Mouse (Mus musculus): ENCODE data around the gene Rdh16.
"Not testable (repeated sequence)": the region's sequence is repeated elsewhere in the genome, so short reads cannot be mapped to it uniquely, and the experiment has no call there.

Gene Rdh16

DNA sequence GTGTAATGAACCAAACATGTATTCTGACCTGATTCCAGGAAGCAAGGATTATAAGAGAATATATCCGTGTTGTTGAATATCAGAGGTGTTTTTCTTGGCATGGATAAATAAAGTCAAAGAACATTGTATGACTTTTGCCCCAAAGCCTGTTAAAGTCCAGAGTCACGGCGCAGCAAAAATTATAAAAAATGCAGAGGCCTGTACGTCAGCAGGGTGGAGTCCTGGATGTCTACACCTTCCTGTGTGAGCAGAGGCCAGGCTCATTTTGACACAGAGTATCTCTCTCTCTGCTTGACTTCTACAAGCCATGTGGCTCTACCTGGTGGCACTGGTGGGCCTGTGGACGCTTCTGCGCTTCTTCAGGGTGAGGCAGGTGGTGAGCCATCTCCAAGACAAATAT lies at the start of gene Rdh16:
Rdh16 (plus strand) TSS at position 262 of the 400 bp plus-strand sequence.
- no peak for DNase-seq (ENCODE audit: low spot score)

DNA sequence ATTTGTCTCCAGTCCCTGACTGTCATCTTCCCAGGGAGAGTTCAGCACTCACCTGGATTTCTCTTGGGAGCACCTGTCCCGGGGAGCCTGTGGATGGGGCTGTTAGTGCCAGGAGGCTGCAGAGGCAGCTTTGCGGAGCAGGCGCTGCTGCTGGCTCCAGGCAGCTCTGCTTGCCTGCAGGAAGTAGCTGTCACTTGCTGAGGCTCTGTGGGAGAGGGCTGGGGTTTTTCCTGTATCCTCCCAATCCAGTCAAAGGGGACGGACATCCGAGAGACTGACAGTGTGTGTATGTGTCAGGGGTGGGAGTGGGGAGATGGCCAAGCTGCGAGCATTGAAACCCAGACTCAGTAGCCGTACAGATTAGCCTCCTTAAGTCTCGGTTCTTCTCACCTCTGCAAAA lies 49.4 kb upstream of the Rdh16 start, which contains the start of gene Gpr182:
Gpr182 (minus strand) TSS at position 185 of the 400 bp plus-strand sequence.
- DNase-seq (ENCODE audit: low spot score), result no peak

DNA sequence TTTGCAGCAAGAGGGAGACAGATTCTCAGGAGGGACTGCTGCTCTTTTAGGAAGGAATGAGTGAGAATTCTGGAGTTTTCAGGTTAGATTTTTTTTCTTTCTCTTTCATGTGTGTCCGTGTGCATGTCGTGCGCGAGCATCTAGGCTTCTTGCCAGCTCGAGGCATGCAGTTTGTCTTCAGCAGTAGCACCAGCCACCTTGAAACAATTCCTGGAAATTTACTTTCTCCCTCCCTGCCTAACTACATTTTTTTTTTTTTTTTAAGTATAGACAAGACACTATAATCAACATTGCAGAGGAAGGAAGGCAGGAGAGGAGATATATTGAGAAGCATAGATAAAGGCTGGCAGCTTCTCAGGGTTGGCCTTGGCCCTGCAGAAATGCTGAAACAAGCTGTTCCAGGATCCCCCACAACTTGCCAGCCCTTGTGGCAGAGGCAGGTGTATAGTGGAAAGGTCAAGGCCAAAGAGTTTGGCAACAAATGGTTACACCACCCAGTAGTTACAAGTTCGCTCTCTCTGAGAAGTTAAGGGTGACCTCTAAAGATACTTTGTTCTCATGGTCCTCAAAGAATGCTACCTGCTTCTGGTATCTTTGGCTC lies 46.3 kb upstream of the Rdh16 start:
- peak; percentile 86 for DNase-seq (ENCODE audit: low spot score)

DNA sequence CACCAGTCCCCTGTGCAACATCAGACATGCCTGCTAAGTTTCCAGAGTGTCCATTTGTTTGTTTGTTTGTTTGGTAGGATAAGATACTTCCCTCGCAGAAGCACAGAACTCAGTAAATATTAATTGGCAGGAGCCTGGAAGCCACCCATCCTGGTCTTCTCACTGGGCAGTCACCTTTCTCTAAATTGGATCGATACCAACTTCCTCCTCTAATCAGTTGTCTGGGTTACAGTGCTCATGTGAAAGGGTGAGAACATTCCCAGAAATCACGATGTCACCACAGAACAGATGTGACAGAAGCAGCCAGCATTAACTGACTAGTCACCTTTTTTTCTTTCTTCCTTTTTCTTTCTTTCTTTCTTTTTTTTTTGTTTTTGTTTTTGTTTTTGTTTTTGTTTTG lies 45.7 kb upstream of the Rdh16 start:
- no peak for DNase-seq (ENCODE audit: low spot score)

DNA sequence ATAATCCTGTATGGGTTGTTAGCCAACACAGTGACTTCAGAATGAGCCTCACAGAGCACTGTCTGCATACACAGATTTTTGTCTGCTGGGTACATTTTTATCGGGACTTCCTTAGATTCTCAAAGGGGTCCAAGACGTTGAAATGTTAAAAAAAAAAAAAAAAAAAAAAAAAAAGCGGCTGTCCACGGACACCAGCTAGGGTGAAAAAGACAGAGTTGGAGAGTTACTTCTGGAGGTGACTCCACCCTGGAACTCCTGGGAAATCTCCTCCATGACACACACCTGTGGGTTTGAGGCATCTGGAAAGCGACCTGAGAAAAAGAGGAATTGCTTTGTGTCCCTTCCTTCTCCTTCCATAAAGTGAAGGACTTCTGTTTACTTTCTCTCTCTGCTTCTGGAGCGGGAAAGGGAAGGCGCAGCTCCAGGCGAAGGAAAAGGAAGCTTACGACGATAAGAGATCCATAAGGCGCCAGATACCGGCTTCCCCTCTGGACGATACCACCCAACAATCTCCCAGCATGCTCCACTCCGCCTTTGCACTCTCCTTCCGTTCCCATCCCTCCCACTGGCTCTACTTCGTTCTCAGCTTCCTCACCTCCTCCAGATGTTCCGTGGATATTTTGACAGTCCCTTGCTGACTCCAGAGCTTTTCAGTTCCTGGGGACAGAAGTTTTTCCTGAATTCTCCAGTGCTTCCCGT lies 45.0 kb upstream of the Rdh16 start:
- DNase-seq (ENCODE audit: low spot score), result no peak

DNA sequence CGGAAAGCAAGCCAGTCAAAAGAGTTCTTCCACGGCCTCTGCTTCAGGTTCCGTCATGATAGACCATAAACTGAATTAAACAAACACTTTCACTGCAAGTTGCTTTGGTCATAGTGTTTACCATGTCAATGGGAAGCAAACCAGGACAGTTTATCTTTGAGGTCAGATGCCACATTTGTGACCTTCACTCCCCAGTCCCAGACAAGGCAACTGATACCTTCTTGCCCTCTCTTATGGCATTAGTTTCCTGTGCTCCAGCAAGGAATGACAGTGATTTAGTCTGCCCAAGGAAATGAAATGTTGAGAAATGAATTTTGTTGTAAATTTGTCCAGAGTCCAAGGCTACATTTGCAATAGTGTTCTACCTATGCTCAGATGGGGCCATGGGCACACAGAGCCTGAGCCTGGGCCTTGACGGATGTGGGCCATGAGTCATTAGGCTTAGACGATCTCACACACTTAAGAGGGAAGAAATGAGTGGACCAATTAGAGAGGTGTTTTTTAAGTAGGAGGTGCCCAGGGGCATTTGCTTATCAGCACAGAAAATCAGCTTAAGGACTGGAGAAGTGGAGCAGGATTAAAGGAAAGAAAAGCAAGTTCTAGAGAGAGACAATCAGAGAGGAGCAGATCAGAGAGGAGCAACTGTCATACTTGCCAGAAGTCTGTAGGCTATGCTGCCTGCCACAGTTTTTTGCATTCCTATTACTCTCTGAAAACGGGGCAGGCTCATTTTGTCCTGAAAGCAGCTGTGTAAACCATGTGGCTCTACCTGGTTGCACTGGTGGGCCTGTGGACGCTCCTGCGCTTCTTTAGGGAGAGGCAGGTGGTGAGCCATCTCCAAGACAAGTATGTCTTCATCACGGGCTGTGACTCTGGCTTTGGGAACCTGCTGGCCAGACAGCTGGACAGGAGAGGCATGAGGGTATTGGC lies 41.5 kb upstream of the Rdh16 start, which contains the start of the genes Rdh1 and Rdh16f1:
Rdh1 (plus strand) TSS at position 541 of the 930 bp plus-strand sequence.
Rdh16f1 (plus strand) TSS at position 607 of the 930 bp plus-strand sequence.
- DNase-seq (ENCODE audit: low spot score), result no peak

DNA sequence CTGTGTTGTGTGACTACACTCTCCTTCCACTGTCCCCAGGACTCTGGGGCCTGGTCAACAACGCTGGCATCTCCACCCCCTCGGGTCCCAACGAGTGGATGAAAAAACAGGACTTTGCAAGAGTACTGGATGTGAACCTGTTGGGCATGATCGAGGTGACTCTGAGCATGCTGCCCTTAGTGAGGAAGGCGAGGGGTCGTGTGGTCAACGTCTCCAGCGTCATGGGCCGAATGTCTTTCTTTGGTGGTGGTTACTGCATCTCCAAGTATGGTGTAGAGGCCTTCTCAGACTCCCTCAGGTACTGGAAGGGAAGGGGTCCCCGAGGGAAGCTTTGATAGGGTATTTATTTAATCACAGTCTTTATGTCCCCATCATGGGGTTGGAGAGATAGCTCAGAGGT lies 38.0 kb upstream of the Rdh16 start:
- not testable (repeated sequence) for DNase-seq (ENCODE audit: low spot score)

DNA sequence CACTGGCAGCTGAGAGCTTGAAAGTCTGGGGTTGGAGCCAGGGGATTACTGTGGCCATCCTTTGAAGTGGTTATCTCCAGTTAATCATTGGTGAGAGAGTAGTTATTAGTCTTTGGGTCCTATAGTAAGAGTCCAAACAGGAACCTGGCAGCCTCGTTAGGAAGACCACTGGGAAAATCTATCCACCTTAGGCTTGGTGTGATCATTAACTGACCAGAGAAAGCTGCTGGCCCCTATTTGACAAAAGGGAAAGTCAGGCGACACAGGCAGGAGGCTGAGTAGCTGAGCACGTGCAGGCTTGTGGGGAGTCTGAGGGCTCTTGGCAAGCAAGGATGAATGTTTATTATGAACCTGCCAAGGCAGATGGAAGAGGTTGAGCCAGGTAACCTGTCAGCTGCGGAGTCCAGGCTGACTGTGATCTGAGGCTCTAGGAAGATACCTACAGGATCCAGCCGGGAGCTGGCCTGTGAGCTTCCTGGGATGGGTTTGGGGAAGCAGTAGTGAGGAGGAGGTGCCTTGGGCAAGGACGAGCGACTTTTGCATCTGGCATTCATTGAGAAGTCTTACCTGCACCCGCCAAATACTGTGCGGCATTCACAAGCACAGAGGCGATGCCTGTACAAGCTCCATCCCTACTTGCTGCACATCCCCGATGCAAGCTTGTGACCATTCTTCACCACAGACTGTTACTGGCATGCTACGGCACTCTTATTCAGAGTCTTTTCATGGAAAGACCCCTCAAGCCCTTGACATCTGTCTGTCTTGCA lies 36.9 kb upstream of the Rdh16 start:
- no peak for DNase-seq (ENCODE audit: low spot score)

DNA sequence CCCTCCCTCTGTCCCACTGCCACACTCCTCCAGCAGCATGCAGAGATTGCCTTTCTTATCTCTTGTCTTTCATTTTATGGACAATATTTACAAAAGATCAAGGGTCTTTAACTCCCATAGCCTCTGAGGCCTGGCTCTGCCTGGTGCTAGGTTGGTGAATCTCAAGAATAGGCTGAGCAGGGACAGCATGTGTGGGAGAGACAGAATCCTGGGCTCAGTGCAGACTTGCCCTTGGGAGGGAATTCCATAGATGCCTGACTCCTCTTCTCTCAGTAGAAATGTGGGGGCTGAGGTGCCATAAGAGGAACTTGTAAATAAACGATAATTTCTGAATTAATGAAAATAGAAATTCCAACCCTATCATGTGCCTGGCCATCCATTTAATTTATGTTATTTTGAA lies 34.4 kb upstream of the Rdh16 start:
- DNase-seq (ENCODE audit: low spot score), result no peak

DNA sequence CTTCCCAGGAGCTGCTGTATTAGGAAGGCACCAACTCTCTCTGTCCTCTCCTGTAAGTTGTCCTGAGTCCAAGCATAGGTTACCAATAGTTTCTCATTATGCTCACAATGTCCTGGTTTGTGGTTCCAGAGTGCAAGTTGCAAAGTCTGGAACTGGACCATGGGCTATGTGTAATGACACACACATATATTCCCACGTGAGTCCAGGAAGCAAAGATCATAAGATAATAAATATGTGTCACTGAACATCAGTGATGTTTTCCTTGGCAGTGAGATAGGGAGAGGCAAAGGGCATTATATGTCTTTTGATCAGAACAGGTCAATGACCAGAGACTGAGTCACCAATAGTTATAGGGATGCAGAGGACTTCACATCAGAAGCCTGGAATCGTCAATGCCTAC lies 24.9 kb upstream of the Rdh16 start, which contains the start of gene Rdh9:
Rdh9 (plus strand) TSS at position 376 of the 400 bp plus-strand sequence.
- no peak for DNase-seq (ENCODE audit: low spot score)

DNA sequence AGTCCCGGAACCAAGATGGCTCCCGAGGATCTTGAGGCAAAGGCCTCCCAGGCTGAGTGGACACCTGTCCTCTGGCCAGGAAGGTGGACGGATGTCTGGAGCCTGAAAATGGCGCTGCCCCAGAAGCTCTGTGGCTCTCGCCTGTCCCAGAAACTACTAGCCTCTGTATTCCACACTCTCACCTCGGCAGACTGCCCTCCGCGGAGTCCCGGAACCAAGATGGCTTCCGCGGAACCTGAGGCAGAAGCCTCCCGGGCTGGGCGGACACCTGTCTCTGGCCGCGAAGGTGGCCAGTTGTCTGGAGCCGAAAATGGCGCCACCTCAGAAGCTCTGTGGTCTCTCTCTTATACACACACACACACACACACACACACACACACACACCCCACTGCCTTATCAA lies 18.6 kb upstream of the Rdh16 start:
- not testable (repeated sequence) for DNase-seq (ENCODE audit: low spot score)

DNA sequence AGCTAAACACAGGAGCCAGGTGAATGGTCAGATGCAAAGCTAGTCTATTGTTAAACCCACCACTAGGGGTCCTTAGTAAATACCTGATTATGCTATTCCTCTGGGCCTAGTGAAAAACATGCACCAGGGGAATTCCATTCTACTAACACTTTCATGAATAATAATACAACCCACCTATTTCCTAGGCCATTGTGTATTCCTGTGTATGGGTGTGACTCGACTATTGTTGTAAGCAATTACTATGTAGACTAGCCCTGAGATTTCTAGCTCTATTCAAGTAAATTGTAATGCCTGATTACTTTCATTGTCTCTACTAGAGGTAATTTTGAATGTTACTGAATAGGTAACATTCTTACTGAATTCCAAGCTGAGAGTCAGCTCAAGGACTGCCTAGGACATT lies 15.5 kb upstream of the Rdh16 start:
- not testable (repeated sequence) for DNase-seq (ENCODE audit: low spot score)

DNA sequence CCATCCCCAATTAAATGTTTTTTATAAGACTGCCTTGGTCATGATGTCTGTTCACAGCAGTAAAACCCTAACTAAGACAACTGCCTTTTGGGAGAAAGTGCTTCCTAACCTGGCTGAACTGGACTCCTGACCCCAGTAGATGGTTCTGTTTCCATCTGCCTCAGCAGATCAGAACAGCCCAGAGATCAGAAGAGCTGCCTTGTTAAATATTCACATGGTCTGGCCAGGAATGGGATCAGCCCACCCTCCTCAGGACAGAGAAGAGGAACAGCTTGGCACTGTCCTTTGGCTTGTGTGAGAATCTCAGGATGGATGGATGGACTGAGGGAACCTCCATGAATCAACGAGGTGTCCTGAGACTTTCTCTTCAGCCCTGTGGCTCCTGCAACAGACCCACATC lies 1.7 kb upstream of the Rdh16 start:
- DNase-seq (ENCODE audit: low spot score), result no peak

DNA sequence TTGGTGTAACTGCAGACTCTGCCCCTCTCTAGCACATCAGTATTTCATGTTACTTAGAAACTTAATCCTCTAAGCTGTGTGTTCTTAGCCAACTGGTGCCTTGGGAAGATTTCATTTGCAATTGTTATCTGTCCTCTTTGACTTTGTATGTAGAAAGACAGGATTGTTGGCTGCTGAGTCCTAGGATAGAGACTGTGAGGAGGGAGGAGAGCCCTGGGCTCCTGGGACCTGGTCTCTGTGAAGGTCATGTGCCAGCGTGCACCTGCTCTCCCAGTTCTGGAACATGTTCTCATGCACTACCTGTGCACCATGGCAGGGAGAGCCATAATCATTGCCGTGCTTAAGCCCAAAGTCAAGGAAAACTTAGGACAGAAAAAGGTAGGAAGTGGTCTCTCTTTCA lies 660 bp downstream of the Rdh16 start:
- DNase-seq (ENCODE audit: low spot score), result no peak

DNA sequence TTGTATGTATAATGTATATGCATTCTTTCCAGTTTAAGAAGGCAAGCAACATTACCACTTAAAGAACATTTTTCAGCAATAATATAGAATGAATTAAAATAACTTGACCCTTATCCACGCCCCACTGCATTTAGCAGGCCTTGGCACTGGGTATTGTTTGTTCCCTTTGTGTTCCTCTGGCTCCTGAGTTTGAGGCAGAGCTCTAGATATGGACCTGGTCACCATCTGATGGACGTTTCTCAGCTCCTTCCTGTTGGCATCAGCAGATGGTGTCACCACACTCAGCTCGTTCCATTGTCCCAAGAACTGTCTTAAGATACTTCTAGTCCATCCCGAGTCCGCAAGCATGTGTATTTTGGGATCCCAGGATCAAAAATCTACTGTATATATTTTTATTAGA lies 1.3 kb downstream of the Rdh16 start:
- no peak for DNase-seq (ENCODE audit: low spot score)

DNA sequence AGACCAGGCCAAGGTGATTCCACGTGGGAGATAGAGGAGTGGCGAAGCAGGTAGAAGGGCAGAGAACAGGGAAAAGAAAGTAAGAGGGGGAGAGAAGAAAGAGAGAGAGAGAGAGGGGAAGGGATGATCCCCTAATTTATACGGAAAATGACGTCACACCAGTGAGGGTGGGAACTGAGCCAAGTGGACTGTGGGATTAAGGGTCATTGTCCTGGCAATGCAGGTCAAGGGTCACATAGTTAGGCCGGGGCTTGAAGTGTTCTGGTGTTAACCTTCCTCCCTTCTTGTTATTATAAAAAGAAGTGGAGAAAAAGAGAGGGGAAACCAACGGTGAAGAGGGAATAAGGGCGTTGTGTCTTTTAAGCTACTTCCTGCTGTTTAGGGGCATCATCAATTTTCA lies 3.5 kb downstream of the Rdh16 start:
- DNase-seq (ENCODE audit: low spot score), result no peak

DNA sequence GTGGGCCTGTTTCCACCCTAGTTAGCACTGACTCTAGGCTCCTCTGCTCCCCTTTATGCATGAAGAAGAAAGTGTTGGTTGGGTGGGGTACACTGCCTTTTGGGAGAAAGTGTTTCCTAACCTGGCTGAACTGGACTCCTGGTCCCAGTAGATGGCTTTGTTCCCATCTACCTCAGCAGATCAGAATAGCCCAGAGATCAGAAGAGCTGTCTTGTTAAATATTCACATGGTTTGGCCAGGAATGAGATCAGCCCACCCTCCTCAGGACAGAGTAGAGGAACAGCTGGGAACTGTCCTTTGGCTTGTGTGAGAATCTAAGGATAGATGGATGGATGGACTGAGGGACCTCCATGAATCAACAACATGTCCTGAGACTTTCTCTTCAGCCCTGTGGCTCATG lies 14.9 kb downstream of the Rdh16 start:
- no peak for DNase-seq (ENCODE audit: low spot score)

DNA sequence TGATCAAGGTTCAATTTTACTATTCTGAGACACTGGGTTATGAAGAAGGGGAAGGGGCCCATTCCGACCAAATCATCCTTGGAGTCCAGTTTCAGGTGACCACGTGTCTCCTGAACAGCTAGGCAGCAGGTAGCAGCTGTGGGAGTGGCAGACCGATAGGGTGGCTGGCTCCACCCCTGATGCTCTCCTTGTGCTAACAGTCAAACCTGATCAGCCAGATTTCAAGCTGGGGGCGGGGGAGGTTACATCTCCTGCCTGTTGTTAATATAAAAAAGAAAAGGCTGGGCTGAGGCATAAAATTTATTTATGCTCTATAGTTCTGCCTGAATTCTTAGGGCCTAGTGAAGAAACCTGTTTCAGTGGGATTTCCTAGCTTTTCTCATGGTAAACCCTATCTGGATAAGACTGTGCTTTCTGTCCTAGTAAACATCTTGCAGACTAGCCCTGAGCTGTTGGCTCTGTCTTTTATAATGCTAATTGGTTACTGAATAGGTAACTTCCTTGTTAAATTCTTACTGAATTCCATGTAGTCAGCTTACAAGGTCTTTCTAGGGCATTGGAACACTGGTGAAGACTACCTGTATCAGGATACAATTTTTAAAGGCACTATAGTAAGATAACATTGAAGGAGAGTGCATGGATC lies 16.4 kb downstream of the Rdh16 start:
- not testable (repeated sequence) for DNase-seq (ENCODE audit: low spot score)

DNA sequence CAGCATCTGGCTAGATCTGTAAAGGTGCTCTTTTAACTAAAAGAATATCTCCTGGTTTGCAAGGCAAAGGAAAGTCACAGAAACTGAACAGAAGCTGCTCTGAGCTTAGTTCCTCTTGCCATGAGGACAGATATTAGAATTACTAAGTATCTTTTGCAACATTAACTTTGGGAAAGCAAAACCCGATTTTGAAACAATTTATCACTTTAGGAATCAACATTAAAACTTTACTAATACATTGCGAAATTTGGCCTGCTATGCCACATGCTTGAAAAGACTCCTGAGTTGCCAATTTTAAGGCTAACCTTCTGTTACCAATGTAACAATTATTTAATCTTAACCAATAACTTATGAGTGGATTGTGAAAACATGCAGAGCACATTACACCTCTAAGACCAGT lies 20.9 kb downstream of the Rdh16 start:
- not testable (repeated sequence) for DNase-seq (ENCODE audit: low spot score)

DNA sequence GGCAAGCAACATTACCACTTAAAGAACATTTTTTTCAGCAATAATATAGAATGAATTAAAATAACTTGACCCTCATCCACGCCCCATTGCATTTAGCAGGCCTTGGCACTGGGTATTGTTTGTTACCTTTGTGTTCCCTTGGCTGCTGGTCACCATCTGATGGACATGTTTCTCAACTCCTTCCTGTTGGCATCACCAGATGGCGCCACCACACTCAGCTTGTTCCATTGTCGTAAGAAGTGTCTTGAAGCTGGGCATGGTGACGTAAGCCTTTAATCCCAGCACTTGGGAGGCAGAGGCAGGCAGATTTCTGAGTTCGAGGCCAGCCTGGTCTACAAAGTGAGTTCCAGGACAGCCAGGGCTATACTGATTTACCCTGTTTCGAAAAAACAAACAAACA lies 24.4 kb downstream of the Rdh16 start:
- DNase-seq (ENCODE audit: low spot score), result peak; percentile 18

DNA sequence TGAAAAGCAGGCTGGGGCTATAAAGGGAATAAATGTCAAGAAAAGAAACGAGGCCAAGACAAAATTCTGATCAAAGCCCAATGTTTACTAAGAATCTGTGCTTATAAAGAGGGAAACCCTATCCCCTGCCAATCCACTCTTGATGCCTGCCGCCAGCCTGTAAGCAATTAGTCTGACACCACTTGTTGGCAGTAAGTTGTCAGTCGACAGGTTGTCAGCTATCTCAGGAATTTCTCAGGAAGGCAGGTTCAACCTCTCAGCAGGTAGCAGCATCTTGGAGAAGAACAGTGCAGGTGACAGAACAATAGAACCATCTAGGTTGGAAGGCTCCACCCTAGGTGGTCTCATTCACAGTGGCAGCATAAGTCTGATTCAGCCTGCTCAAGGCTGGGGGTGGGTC lies 28.2 kb downstream of the Rdh16 start:
- DNase-seq (ENCODE audit: low spot score), result no peak
